Comparison of ENCODE assay signal across 11 mouse cellular contexts in the genomic region with DNA sequence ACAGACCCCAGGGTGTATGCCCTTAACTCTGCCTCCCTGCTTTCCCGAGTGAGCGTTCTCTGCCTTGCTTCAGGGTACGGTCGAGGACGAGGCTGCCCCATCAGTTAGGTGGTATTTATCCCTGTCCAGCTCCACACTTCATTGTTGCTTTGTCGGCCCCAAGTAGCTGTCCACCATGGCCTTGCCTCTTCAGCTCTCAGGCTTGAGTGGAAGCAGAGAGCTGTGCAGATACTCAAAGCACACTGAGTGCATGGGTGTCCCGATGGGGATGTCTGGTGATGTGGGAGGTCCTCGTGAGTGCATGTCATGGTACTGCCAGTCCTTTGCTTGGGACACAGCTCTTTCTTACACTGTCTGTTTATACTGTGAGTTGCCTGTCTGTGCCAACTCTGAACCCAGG. TPM values are rescaled to one million over a fixed set of nuclear protein-coding genes. Genes with fewer than 3 reads are reported as not detected.
A peak's percentile ranks its signal among the peaks of the same experiment; 100 is the strongest.
DNase-seq lines count a peak whose midpoint lies in the region; ATAC-seq and TF ChIP-seq lines count a peak whose summit lies in the region.
"Had no signal": no experiment of that assay in that cellular context is flagged by ENCODE, and none has a peak within 500 bp of the region (broad histone marks: within the 10 kb centered on the region; RNA-seq: fewer than 3 reads in every experiment).

No protein-coding gene starts in this region.

- TF ChIP-seq POLR2A in lung, adult 2 months (IDR thresholded peaks at IDR 0.05; ENCODE audit: borderline replicate concordance, extremely low read depth, low read depth, low read length) = no peak

- H3K4me2 ChIP-seq in heart, embryonic 13.5 days = peak overlapping the region; percentile 2; the same call in 1 of the 2 replicates
- H3K4me2 ChIP-seq in heart, embryonic 11.5 days = no peak overlapping the region
- H3K4me2 ChIP-seq in hindbrain, embryonic 12.5 days (replicated peaks) = peak overlapping the region; percentile 30; the same call in 1 of the 2 replicates
- H3K4me2 ChIP-seq in neural tube, embryonic 14.5 days (ENCODE audit: low read depth, low read length) = 0 out of 2 replicates have a peak overlapping the region, but pooled peaks have one; percentile 5
- H3K4me2 ChIP-seq: embryonic facial prominence, embryonic 12.5 days had no signal

- H3K27me3 ChIP-seq in heart, embryonic 13.5 days (replicated peaks) = no peaks in the 10 kb centered on the region
- H3K27me3 ChIP-seq in heart, embryonic 11.5 days (ENCODE audit: control insufficient read depth, insufficient read depth, low read length) = no peaks in the 10 kb centered on the region
- H3K27me3 ChIP-seq in hindbrain, embryonic 12.5 days = no peaks in the 10 kb centered on the region
- no peaks in the 10 kb centered on the region for H3K27me3 ChIP-seq in neural tube, embryonic 14.5 days (ENCODE audit: control insufficient read depth, insufficient read depth, low read length)
- H3K27me3 ChIP-seq: embryonic facial prominence, embryonic 12.5 days had no signal

- no peak overlapping the region for H3K9ac ChIP-seq in heart, embryonic 13.5 days
- no peak overlapping the region for H3K9ac ChIP-seq in heart, embryonic 11.5 days (ENCODE audit: low read depth, low read length)
- H3K9ac ChIP-seq in hindbrain, embryonic 12.5 days = no peak overlapping the region
- no peak overlapping the region for H3K9ac ChIP-seq in neural tube, embryonic 14.5 days (replicated peaks; ENCODE audit: low read depth, low read length)
- H3K9ac ChIP-seq: embryonic facial prominence, embryonic 12.5 days had no signal

- WGBS in heart, embryonic 13.5 days = 44% methylated on average over 8 of the region's 8 CpGs
- WGBS in heart, embryonic 11.5 days (ENCODE audit: insufficient replicate concordance) = 47% methylated on average over 8 of the region's 8 CpGs
- WGBS in lung, adult 2 months = 48% methylated on average over 8 of the region's 8 CpGs
- WGBS in hindbrain, embryonic 12.5 days = 56% methylated on average over 8 of the region's 8 CpGs
- 45% methylated on average over 8 of the region's 8 CpGs for WGBS in neural tube, embryonic 14.5 days

- no peak overlapping the region for H3K27ac ChIP-seq in heart, embryonic 13.5 days (replicated peaks)
- no peak overlapping the region for H3K27ac ChIP-seq in heart, embryonic 11.5 days (ENCODE audit: low read depth, low read length)
- H3K27ac ChIP-seq in hindbrain, embryonic 12.5 days = no peak overlapping the region
- H3K27ac ChIP-seq in neural tube, embryonic 14.5 days (ENCODE audit: low read depth, low read length) = no peak overlapping the region
- H3K27ac ChIP-seq: embryonic facial prominence, embryonic 12.5 days had no signal

- ATAC-seq in heart, embryonic 13.5 days (ENCODE audit: extremely low read depth, insufficient number of reproducible peaks, low FRiP score, low TSS enrichment) = no peak
- ATAC-seq in heart, embryonic 11.5 days (replicated peaks; ENCODE audit: insufficient number of reproducible peaks, low FRiP score, low TSS enrichment) = no peak
- no peak for ATAC-seq in hindbrain, embryonic 12.5 days (ENCODE audit: low FRiP score)
- no peak for ATAC-seq in neural tube, embryonic 14.5 days (ENCODE audit: low read depth)

- peak; percentile 27 for DNase-seq in lung, postnatal 10 days
- DNase-seq in lung, adult 2 months = no peak
- no peak for DNase-seq in retina, postnatal 1 day
- DNase-seq: adrenal gland, postnatal 25 days; kidney, adult 2 months; thymus, postnatal 14 days had no signal

- no peak for TF ChIP-seq CTCF in lung, adult 2 months (IDR thresholded peaks at IDR 0.05; ENCODE audit: insufficient read depth, low read length)

- no peak overlapping the region for H3K4me3 ChIP-seq in heart, embryonic 13.5 days
- H3K4me3 ChIP-seq in heart, embryonic 11.5 days (ENCODE audit: low read depth, low read length) = no peak overlapping the region
- H3K4me3 ChIP-seq in lung, adult 2 months (replicated peaks; ENCODE audit: extremely low read depth, low read depth, low read length) = no peak overlapping the region
- no peak overlapping the region for H3K4me3 ChIP-seq in hindbrain, embryonic 12.5 days
- no peak overlapping the region for H3K4me3 ChIP-seq in neural tube, embryonic 14.5 days (ENCODE audit: low read depth, low read length)
- H3K4me3 ChIP-seq: embryonic facial prominence, embryonic 12.5 days had no signal

- no peaks in the 10 kb centered on the region for H3K36me3 ChIP-seq in heart, embryonic 13.5 days
- no peaks in the 10 kb centered on the region for H3K36me3 ChIP-seq in heart, embryonic 11.5 days (ENCODE audit: control insufficient read depth, insufficient read depth, low read length)
- no peaks in the 10 kb centered on the region for H3K36me3 ChIP-seq in hindbrain, embryonic 12.5 days
- H3K36me3 ChIP-seq in neural tube, embryonic 14.5 days (ENCODE audit: control insufficient read depth, insufficient read depth, low read length) = no peaks in the 10 kb centered on the region
- H3K36me3 ChIP-seq: embryonic facial prominence, embryonic 12.5 days had no signal

- no peaks in the 10 kb centered on the region for H3K9me3 ChIP-seq in heart, embryonic 13.5 days
- H3K9me3 ChIP-seq in heart, embryonic 11.5 days (replicated peaks; ENCODE audit: control insufficient read depth, low read length) = no peaks in the 10 kb centered on the region
- no peaks in the 10 kb centered on the region for H3K9me3 ChIP-seq in hindbrain, embryonic 12.5 days (replicated peaks)
- no peaks in the 10 kb centered on the region for H3K9me3 ChIP-seq in neural tube, embryonic 14.5 days (ENCODE audit: control insufficient read depth, low read length)
- H3K9me3 ChIP-seq: embryonic facial prominence, embryonic 12.5 days had no signal

- peaks cover 96% of the 10 kb centered on the region for H3K4me1 ChIP-seq in heart, embryonic 13.5 days
- H3K4me1 ChIP-seq in heart, embryonic 11.5 days (ENCODE audit: control insufficient read depth, insufficient read depth, low read length) = peaks cover 78% of the 10 kb centered on the region
- peaks cover 34% of the 10 kb centered on the region for H3K4me1 ChIP-seq in lung, adult 2 months (ENCODE audit: control insufficient read depth, insufficient read depth, low read length)
- peaks cover 91% of the 10 kb centered on the region for H3K4me1 ChIP-seq in hindbrain, embryonic 12.5 days
- H3K4me1 ChIP-seq in neural tube, embryonic 14.5 days (ENCODE audit: control insufficient read depth, insufficient read depth, low read length) = peaks cover 83% of the 10 kb centered on the region

RNA-seq across cellular contexts. Expression of a gene that starts 10.1 kb away (rescaled TPM):
- 5.0 and 5.2 TPM in 2 replicates for polyA plus RNA-seq in heart, embryonic 13.5 days (2015; fragmentation: Nextera tagmentation; extraction: Ambion mirVana)
- 7.4 and 8.2 TPM in 2 replicates for polyA plus RNA-seq in heart, embryonic 11.5 days (2014; fragmentation: Nextera tagmentation; extraction: Ambion mirVana)
- 60.1 and 60.4 TPM in 2 replicates for polyA plus RNA-seq in lung, adult 2 months (2012; rRNA removed)
- 22.3 and 22.6 TPM in 2 replicates for polyA plus RNA-seq in hindbrain, embryonic 12.5 days (2016; fragmentation: Nextera tagmentation; extraction: Ambion mirVana)
- polyA plus RNA-seq in neural tube, embryonic 14.5 days (2014; fragmentation: Nextera tagmentation; extraction: Ambion mirVana) = 20.1 and 22.2 TPM in 2 replicates
